Mouse (Mus musculus) kidney, adult 2 months (tissue): ENCODE data around the gene Lsamp.

Experiments
- CTCF ChIP-seq: fragments of 200-500 bp; conservative IDR thresholded peaks from 2 replicates; pipeline ENCODE4 v1.5.1; 2011; ENCODE audit warnings: low read depth, mild to moderate bottlenecking, control low read depth, low read length, moderate library complexity, mixed read lengths; ENCODE audit not compliant: insufficient read depth, insufficient read length
- POLR2A ChIP-seq: fragments of 200-500 bp; IDR thresholded peaks from one replicate; pipeline ENCODE4 v1.6.1; 2011; ENCODE audit warnings: low read depth, low read length, control low read depth

GRCm38 (mm10) chr16:41787146-41787545, 1803.0 kb downstream of the Lsamp start:
- TF ChIP-seq POLR2A = no peak
- no peak for TF ChIP-seq CTCF
